Mouse (Mus musculus) frontal cortex, postnatal 14 days (tissue): ENCODE data around the gene Dpf3.

ENCODE experiments used
- DNase-seq, 2 experiments: peaks; one replicate each; pipeline ENCODE4 v3.0.0; 2022; ENCODE audit warnings: low spot score in 2 of 2

Dpf3 gene

DNA sequence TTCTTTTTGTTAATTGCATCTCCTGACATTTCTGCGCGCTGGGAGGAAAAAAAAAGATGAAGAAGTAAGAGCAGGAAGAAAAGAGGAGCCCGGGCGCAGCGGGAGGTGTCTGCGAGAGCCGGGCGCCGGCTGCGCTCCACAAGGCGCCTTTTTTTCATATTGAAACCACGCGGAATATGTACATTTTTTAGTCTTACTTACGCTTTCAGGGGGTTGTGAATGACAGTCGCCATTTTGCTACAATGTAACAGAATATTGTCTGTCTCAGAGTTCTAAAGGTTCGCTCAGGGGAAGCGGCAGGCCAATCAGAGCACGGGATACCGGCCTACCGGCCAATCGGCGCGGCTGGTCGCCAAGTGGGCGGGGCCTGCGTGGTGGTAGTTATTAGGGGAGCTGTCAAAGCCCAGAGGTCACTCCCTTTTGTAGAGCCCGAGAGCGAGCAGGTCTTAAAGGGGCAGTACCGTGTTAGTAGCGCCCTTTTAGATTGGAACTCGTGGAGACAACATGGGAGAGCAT is at the start of gene Dpf3:
TSS of gene Dpf3 (minus strand) at position 241 of the 516 bp plus-strand sequence.
- peak; percentile 91 to 96 for DNase-seq

DNA sequence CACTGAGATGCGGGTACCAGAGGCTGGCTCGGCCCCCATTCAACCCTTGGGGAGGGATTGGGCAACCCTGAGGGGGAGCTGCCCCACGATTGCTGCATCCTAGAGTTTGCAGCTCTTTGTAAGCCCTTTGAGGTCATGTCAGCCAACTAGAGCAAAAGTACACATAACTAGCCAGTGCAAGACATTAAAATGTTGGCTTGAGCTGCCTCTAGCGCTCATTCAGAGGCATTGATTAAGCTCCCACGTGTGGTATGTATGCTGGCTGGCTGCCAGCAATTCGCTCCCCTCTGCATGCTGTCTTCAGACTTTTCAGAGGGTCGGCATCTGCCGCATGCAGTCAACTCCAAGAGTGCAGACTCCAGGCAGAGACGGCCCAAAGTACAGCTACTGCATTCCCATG is 48.5 kb upstream of the Dpf3 start:
- DNase-seq: no peak

DNA sequence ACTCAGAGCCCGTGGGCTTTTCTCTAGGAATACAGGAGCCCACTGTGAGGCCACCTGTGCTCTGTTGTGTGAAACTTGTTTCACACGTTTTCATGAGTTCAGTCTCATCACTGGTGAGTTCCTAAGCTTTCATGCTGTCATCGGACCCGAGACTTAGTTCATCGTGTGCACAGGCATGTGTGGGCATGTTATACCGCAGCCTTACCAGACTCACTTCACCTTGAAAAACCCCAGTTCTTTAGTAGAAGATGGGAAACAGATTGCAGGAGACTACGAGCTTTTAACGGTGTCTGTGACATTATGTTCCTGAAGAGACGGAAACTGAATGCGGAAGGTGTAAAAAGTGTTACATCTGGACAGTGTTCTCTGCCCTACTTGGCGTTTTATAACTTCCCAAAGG is 47.9 kb upstream of the Dpf3 start:
- no peak for DNase-seq

DNA sequence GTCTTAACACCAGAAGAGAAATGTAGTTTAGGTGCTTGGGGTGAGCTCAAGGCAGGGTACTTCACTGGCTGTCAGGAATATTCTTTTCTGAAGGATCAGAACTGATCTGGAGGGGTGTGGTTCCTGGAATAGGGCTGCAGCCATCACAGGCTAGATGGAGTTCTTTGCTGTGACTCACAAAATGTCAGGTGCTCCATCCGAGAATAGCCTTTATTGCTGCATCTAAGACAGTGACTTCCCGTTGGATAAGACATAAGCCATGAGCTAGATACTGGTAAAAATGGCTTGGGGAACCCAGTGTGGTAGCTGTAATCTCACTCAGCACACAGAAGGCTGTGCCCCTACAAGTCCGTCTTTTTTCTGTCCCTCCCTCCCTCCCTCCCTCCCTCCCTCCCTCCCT is 46.7 kb upstream of the Dpf3 start:
- DNase-seq: no peak

DNA sequence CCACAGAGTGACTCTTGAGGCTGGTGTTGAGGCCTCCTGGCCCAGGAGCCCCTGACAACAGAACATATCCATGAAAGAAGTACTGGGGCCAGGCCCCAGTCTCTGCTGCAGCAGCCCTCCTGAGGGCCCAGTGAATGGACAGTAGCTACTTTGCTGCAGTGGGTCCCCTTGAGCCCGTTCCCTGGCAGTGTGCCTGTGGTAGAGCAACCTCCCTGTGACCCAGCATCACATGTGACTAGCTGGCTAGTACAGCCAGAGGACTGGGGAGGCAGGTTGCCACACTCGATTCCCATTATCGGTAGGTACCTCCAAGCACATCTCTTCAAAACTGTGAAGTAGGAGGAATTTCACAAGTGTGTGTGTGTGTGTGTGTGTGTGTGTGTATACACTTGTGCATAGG is 45.5 kb upstream of the Dpf3 start:
- DNase-seq: no peak

DNA sequence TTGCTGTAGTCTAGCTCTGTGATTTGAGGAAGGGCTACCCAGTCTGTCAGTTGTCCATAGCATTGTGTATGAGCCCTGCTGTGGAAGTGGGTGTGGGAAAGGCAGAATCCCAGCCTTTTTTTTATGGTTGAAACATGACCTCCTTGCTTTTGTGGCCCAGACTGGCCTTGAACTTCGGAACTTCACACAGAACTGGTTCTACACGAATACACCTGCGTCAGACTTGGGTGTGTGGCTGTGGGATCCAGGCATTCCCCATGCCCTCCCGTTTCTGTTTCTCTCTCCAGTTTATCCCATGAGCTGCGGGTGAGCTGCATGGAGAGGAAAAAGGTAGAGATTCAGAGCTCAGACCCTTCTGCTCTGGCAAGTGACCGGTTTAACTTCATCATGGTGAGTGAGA is 44.5 kb upstream of the Dpf3 start:
- DNase-seq: no peak

DNA sequence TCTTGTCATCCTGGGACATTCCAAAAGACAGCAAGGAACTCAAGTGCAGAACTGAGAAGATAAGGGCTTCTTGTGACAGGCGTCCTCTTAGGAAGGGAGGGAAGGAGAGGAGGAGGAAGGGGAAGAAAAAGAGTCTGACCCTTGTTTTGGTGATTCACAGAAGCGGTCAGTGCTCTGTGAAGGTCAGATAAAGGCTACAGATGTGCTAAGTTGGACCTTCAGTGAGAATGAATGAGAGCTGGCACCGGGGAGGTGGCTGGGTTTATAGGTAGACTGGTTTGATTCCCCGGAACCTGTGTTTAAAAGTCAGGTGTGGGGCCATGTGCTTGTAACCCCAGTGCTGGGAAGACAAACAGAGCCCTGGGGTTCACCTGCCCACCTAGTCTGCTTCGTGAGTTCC is 41.1 kb upstream of the Dpf3 start:
- no peak for DNase-seq

DNA sequence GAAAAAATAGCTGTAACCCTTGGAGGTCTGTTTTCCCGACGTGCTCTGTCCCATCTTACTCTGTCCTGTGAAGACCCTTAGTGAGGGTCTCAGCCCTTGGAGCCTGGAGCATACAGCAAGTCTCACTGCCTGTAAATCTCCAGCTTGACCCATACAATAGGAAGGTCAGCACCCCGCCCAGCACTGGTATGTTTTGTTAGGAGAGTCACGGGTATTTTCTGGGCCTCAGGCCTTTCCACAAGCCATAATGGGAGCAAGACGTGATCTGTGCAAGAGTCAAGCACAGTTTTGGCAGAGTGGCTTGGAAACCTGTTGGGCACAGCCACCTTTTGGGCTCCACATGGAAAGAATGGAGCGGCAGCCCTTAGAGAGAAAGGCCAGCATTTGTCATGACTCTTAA is 40.3 kb upstream of the Dpf3 start:
- no peak for DNase-seq

DNA sequence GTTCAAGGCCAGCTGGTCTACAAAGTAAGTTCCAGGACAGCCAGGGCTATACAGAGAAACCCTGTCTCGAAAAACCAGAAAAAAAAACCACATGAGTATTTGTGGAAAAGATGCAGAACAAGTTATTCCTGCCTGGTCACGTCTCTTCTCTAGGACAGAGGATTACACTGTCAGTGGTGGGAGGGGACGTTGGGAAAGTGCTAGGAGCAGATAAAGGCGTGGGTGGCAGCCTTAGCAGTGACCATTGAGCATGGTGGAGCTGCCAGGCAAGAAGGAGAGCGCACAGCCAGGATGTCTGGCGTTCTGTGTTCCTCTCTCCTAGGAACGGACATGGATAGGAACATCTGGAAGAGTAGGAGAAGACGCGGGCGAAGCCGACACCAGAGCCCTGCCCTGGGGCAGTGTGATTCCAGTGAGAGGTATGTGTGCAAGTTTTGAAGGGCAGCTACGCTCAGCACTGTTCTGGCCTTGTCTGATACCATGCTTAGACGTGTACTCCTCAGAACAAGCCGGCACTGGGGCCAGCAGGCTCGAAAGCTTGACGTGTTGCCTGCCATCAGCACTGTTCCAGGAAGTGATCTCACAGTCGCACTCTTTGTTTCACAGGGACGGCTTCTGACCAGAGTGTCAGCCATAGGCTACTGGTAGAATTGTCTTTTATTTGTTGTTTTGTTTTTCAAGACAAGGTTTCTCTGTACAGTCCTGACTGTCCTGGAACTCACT is 38.5 kb upstream of the Dpf3 start:
- DNase-seq: no peak

DNA sequence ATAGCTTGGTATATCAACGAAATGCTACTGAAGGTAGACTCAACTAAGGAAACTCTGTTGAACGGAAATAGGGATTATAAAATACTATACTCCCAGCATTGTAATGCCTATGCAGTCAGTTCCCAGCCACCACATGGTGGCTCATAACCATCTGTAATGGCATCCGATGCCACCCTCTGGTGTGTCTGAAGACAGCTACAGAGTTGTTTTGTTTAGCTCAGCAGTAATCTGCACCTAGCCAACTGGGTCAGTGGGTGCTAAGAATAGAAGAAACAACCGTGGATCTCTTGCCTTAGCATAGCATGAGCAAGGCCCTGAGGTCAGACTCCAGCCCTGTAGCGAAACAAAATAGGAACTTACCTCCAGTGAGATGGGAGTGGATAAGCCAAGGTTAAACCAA is 36.8 kb upstream of the Dpf3 start:
- no peak for DNase-seq

DNA sequence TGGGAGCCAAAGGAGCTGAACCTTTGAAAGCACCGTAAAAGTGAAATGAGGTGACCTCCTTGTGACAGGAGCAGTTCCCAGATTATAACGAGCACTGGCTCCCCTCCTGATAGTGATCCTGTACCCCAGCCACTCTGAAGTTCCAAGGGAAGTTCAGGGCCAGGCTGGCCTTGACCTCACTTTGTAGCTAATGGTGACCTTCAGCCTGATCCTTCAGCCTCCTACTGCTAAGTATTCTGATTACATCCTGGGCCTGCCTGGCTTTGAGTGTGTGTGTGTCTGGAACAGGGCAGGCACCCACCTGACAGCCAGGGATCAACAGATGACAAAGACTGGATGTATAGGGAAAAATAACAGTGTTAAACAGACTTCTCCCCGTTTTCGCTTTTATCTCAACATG is 36.4 kb upstream of the Dpf3 start:
- no peak for DNase-seq

DNA sequence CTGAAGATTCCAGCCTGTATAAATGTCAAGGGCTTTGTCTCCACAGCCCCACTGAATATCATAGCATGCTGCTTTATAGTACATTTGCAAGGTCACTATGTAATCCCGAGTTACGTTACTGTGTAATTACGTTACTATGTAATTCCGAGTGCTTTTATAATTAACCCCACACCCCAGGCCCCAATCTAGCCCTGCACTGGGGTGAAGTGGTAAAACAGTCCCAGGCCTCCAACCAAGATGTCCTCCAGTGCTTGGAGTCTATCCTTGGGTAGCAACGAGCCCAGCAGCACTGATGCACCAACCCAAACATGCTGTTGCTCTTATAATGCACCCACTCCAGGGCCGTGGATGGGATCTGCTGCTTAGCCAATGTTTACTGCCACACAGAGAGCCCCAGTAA is 35.5 kb upstream of the Dpf3 start:
- no peak for DNase-seq

DNA sequence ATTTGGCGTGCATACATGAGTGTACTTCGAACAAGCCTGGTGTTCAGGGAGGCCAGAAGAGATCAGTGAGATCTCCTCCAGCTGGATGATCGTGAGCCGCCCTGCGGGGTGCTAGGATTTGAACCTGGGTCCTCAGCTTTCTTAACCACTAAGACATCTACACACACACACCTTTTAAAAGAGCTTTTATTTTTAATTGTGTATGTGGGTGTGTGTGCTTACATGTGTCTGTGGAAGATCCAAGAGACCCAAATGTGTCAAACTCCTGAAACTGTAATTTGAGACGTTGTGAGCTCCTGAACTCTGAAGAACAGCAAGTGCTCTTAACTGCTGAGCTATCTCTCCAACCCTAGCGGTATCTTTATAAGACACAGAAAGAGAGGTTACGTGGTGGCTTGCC is 33.6 kb upstream of the Dpf3 start:
- DNase-seq: no peak

DNA sequence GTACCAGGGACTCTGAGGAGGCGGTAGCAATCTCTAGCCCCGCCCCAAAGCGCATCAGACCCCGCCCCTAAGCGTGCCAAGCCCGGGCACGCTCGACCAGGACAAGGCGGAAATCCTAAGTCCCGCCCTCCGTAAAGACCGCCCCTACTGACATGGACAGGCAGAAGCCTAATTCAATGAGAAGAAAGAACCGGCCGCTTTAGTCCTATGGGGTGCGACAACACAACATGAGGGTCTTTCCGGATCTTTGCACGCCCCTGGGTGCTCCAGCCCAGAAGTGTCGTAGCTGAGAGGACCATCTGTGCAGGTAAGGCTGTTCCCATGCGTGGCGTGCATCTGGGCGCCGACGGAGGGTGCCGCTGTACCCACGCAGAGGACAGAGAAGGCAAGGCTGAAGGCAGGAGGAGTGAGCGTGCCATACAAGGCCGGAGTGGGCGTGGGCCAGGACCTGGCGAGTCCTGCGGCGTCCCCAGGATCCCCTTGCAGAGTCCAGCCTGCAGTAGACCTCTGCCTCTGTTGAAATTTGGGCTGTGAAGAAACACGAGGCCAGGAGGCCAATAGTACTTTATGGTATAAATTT is 32.9 kb upstream of the Dpf3 start, which contains the start of gene Dcaf4:
TSS of gene Dcaf4 (plus strand) at position 156 of the 580 bp plus-strand sequence.
- peak; percentile 93 to 97 for DNase-seq

DNA sequence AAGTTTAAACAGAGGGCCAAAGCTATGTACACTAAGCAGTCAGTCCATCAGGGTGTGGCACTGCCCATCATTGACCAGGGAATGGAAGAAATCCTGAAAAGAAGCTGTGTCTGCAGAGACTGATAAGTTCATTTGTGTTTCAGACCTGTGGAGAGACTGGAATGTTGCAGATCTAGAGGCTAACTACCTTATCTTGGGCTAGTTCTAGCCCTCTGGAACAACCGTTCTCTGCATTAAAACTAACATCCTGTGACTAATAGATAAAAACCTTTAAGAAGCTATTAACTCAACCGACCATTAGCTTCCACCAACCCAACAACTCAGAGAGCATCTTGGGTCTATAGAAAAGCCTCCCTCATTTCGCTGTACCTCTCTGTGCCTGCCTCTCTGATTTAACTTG is 30.1 kb upstream of the Dpf3 start:
- DNase-seq: no peak

DNA sequence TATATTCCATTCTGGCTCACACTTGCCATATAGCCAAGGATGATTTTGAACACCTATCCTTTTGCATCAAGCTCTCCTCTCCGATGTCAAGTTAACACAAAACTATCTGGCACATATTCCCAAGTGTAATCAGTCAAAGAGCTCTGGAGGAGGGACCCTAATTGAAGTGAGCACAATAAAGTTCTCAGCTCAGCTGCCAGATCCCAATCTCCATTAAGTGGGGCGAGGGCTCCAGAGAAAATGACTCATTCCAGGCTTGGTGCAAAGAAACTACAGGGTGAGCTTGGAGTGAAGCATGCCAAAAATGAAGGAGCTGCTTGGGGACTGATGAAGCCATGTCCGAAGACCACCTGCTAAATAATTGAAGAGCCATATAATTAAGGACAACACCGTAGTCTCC is 26.7 kb upstream of the Dpf3 start:
- no peak for DNase-seq

DNA sequence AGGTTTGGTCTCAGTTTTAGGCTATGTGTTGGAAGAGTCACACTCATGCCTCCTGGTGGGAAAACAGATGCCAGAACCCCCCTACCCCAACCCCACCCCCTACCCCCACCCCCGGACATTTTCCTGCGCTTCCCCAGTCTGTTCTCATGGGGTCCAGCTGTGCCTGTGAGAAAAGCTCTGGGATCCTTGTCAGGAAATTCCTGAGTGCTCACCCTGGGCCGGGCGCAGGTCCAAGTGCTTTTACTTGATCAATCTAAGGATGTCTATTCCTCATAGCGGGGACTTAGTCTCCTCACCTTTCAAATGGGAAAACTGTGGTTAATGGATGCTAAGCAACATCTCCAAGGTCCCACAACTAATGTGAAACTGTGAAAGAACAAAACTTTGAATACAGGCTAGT is 25.7 kb upstream of the Dpf3 start:
- no peak for DNase-seq

DNA sequence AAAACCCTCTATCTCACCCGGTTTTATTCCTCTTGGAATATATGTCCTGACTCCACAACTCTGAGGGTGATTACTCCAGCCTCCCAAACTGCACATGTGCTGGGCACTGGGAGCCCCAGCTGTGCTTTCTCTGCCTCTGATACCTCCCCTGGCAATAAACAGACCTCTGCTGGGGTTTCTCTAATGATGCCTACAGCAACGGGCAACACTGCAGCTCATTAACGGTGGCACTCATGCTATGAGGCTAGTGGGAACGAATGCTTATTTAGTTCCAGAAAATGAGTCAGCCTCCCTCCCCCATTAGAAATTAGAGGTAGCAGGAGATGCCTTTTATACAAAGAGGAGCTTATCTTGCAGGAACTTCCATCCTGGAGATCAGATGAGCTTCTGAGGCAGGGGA is 25.3 kb upstream of the Dpf3 start:
- DNase-seq: no peak

DNA sequence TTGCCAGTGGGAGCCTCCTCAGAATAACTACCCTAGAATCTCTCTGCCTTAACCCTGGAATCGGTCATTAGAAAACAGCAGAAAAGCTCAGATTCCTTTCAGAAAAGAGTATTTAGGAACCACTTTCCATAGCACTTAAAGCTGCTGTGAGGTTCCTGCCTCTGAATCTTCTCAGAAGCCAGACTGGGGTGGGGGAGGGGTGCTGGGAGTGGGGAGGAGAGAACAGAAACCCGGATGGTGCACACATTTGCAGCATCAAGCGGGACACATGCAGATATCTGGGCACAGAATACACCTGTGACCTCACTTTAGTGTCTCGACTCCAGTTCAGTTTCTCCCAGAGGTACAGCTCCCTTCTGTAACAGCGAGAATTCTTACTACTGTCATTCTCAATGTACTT is 23.1 kb upstream of the Dpf3 start:
- DNase-seq: no peak

DNA sequence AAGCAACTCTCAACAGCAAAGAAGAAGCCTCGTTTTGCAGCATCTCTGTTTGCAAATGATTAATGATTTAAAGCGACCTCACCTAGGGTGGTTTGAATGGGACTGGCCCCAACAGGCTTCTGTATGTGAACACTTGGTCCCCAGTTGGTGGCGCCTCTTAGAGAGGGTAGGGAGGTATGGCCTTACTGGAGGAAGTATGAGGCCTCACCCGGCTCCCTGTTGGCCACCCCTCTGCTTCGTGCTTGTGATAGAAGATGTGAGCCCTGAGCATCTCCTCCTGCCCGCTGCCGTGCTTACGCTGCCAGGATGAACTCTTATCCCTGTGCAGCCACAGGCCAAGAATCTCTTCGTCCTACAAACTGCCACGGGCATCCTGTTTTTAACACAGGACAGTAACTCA is 19.0 kb upstream of the Dpf3 start:
- DNase-seq: no peak

DNA sequence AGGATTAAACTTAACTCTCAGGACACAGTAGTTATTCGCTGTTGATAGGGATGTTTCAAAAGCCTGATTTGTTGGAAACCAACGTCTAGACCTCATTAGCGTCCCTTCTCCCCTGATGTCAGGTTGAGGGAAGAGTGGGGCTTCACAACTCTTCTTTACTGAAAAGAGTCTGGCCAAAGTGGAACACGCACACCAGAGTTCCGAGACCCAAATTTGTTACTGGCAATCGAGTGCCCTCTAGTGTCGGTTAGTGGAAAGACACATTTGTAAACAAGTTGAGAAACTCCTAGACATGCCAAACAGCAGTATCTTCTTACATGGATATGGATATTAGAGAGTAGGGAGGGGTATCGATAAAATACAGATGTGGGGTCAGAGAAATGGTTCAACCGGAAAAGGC is 14.7 kb upstream of the Dpf3 start:
- peak in 1 of 2 experiments; percentile 40 for DNase-seq

DNA sequence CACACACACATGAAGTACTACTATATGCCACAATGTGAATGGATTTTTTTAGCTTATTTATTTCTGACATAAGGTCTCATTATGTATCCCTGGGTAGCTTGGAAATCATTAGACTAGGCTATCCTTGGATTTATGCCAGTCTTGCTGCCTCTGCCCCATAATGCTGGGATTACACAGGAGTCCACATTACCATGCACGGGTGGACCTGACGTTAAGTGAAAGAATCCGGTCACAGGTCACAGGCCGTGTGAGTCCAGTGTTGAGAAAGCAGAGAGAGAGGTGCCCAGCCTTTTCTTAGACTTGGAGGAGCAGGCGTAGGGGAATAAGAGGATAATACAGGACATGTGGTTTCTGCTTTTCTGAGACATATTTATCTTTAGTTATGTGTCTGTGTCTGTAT is 11.7 kb upstream of the Dpf3 start:
- DNase-seq: no peak

DNA sequence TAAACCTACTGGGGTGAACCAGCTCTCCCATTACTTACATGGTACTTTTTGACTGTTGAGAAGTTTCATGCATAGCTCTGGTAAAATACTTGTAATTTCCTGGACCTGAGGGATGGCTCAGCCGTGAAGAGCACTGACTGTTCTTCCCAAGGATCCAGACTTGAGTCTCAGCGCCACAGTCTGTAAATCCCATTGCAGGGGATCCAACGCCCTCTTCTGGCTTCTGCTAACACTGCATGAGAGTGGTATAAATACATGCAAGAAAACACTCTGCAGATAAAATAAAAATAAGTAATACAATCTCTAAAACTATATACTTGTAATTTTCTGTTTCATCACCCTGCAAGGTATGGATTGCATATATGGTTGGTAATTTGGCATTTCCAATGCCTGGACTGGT is 10.4 kb upstream of the Dpf3 start:
- DNase-seq: no peak

DNA sequence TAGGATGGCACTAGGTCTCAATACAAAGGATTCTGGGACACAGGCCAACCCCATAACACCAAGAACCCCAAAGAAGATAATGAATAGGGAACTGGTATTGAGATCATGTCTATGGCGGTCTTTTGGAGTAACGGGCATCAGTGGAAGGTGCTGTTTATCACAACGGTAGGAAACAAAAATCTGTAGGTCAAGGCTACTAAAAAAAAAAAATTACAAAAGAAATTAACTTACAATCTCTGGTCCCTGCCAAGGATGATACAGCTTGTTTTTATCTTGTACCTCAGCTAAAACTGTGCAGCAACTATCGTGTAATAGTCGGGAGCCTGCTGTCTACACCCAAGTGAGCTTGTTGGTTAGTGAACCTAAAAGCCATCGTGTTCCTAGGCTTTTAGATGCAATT is 9.2 kb upstream of the Dpf3 start:
- no peak for DNase-seq
